In genomic region chr4:52930480-52930879, GRCm38 (mm10) we compare ENCODE assay signal across 21 mouse cellular contexts. TPM values are rescaled to one million over a fixed set of nuclear protein-coding genes. Genes with fewer than 3 reads are reported as not detected.
DNase-seq lines count a peak whose midpoint lies in the region; ATAC-seq lines count a peak whose summit lies in the region.
"Had no signal": no experiment of that assay in that cellular context is flagged by ENCODE, and none has a peak within 500 bp of the region (broad histone marks: within the 10 kb centered on the region; RNA-seq: fewer than 3 reads in every experiment).

No protein-coding gene starts in this region.

- DNase-seq in right cerebral cortex, adult 18-20 months = no peak
- DNase-seq in right cerebral cortex, postnatal 10 days (ENCODE audit: low spot score in 2 of 2) = no peak
- DNase-seq in ovary, postnatal 10 days (ENCODE audit: low spot score) = no peak
- DNase-seq: adrenal gland, postnatal 10 days; adrenal gland, postnatal 25 days; cerebellum, adult 11 months; cerebellum, adult 18-20 months; cerebellum, adult 8-10 months; cerebellum, adult 9-11 months; cerebellum, postnatal 14 days; cerebellum, postnatal 36 days; forebrain, postnatal 0 days had no signal

- 0 out of 2 replicates have a peak, but pooled peaks have one; percentile 29 for ATAC-seq in common myeloid progenitor, adult 5-6 weeks (replicated peaks; ENCODE audit: low read depth, poor library complexity, severe bottlenecking)
- ATAC-seq in megakaryocyte, adult 5-6 weeks (ENCODE audit: poor library complexity, severe bottlenecking) = peak; percentile 43; the same call in 1 of the 2 replicates
- ATAC-seq: activated CD4-positive, CD25-positive, alpha-beta regulatory T cell, adult 4 months; forebrain, embryonic 13.5 days; forebrain, embryonic 15.5 days; forebrain, postnatal 0 days; Patski had no signal

RNA-seq across cellular contexts. Expression of gene Olfr272, which starts 11.5 kb away (rescaled TPM):
- total RNA-seq in common myeloid progenitor, adult 5-6 weeks (2017) = not detected in 2 replicates
- total RNA-seq in megakaryocyte, adult 5-6 weeks (2015) = not detected in 2 replicates
- not detected in 2 replicates for total RNA-seq in megakaryocyte, adult 5-6 weeks (2017)
- total RNA-seq: adrenal gland, adult 18-20 months; adrenal gland, postnatal 10 days; adrenal gland, postnatal 25 days; adrenal gland, postnatal 4 days; ES-E14; forebrain, postnatal 0 days had no signal

RNA-seq across cellular contexts. Expression of gene Olfr270, which starts 33.9 kb away (rescaled TPM):
- not detected in 2 replicates for total RNA-seq in common myeloid progenitor, adult 5-6 weeks (2017)
- not detected in 2 replicates for total RNA-seq in megakaryocyte, adult 5-6 weeks (2015)
- total RNA-seq in megakaryocyte, adult 5-6 weeks (2017) = not detected in 2 replicates
- total RNA-seq: adrenal gland, adult 18-20 months; adrenal gland, postnatal 10 days; adrenal gland, postnatal 25 days; adrenal gland, postnatal 4 days; ES-E14; forebrain, postnatal 0 days had no signal

RNA-seq across cellular contexts. Expression of gene Nipsnap3a, which starts 58.6 kb away (rescaled TPM):
- not detected in 2 replicates for total RNA-seq in common myeloid progenitor, adult 5-6 weeks (2017)
- total RNA-seq in megakaryocyte, adult 5-6 weeks (2015) = not detected in 2 replicates
- not detected in 2 replicates for total RNA-seq in megakaryocyte, adult 5-6 weeks (2017)
- total RNA-seq: adrenal gland, adult 18-20 months; adrenal gland, postnatal 10 days; adrenal gland, postnatal 25 days; adrenal gland, postnatal 4 days; ES-E14; forebrain, postnatal 0 days had no signal
